Mouse (Mus musculus) E14TG2a.4 (cell line): Measurements from ENCODE around the gene Nupl2.

Experiments
- CTCF ChIP-seq: conservative IDR thresholded peaks from 2 replicates; pipeline ENCODE4 v1.5.1; 2014; ENCODE audit warnings: low read length
- NANOG ChIP-seq: IDR thresholded peaks from 2 replicates; pipeline ENCODE4 v1.6.1; 2014; ENCODE audit warnings: borderline replicate concordance, low read length, mixed read lengths
- POU5F1 ChIP-seq: IDR thresholded peaks from 2 replicates; pipeline ENCODE4 v1.6.1; 2014; ENCODE audit warnings: low read length, borderline replicate concordance

DNA sequence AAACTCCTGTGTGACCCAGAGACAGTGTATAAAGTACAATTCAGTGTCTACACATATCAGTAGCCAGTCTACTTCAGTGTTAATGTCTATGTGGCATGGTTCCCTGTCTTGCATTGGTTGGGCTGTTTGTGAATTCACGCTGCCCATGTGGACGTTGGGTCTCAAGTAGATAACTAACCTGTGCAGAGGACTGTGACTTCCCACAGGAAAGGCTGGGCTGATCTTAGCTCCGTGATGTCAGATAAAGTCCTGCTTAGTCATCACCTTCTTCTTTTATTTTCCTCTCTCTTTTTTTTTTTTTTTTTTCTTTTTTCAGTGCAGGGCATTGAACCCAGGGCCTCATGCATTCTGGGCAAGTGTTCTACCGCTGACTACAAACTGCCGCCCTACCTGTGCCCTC is 43.7 kb downstream of the Nupl2 start:
- TF ChIP-seq CTCF (no peak), POU5F1 (no peak), NANOG (no peak)
